Mouse (Mus musculus) spleen, adult 2 months (tissue): ENCODE results near the gene Ptpn7. TPM values are rescaled to one million over a fixed set of nuclear protein-coding genes. Genes with fewer than 3 reads are reported as not detected.
A peak's percentile ranks its signal among the peaks of the same experiment; 100 is the strongest.

Experiments
- DNase-seq, 2 experiments: peaks; one replicate each; pipeline versions ENCODE4 v3.0.0 to v3.0.0-alpha.2; 2012 to 2021; ENCODE audit warnings: low spot score in 2 of 2, low read depth in 1 of 2
- H3K27ac ChIP-seq: fragments of 200-500 bp; 2 replicates; pipeline ENCODE4 v1.5.1; 2012; ENCODE audit warnings: low read length, inconsistent platforms; ENCODE audit not compliant: insufficient read depth
- H3K27me3 ChIP-seq: fragments of 200-500 bp; 2 replicates; pipeline ENCODE4 v1.6.1; 2012; ENCODE audit warnings: mild to moderate bottlenecking, moderate library complexity, low read length, inconsistent platforms; ENCODE audit not compliant: control insufficient read depth, insufficient read depth
- H3K36me3 ChIP-seq: fragments of 200-500 bp; 2 replicates; pipeline ENCODE4 v1.6.1; 2012; ENCODE audit warnings: mild to moderate bottlenecking, low read length, inconsistent platforms; ENCODE audit not compliant: control insufficient read depth, insufficient read depth
- H3K4me1 ChIP-seq: fragments of 200-500 bp; 2 replicates; pipeline ENCODE4 v1.6.1; 2011; ENCODE audit warnings: inconsistent platforms; ENCODE audit not compliant: control insufficient read depth, insufficient read depth, insufficient read length
- H3K4me3 ChIP-seq: fragments of 200-500 bp; 2 replicates; pipeline ENCODE4 v1.5.1; 2011; ENCODE audit warnings: mild to moderate bottlenecking, inconsistent platforms; ENCODE audit not compliant: insufficient read depth, insufficient read length; ENCODE audit errors: extremely low read depth
- CTCF ChIP-seq: fragments of 200-500 bp; IDR thresholded peaks from 2 replicates; pipeline ENCODE4 v1.5.1; 2011; ENCODE audit warnings: mild to moderate bottlenecking, inconsistent platforms; ENCODE audit not compliant: insufficient read depth, insufficient read length, insufficient replicate concordance; ENCODE audit errors: extremely low read depth
- POLR2A ChIP-seq: fragments of 200-500 bp; IDR thresholded peaks from 2 replicates; pipeline ENCODE4 v1.6.1; 2011; ENCODE audit warnings: low read depth, low read length, inconsistent platforms
- WGBS: fragments of 180-500 bp; shearing (Covaris S2); methylation state at CpG from one replicate; pipeline ENCODE4 v1.1.7; 2018; 5-methylcytosine and 5-hydroxymethylcytosine counted together
- polyA plus RNA-seq: library from polyadenylated mRNA; depleted of rRNA; stranded (reverse); fragments of >200 nt; gene quantifications from 2 replicates; pipeline ENCODE4 v1.2.3, GENCODE M21; 2012

Ptpn7 gene
- polyA plus RNA-seq, 1 experiment = 33.4 TPM

GRCm38 (mm10) chr1:135126443-135127027 is 6.0 kb upstream of the Ptpn7 start:
- no peaks in the 10 kb centered on the region for H3K27me3 ChIP-seq
- no peak overlapping the region for H3K27ac ChIP-seq
- H3K4me3 ChIP-seq = no peak overlapping the region
- TF ChIP-seq POLR2A (no peak), CTCF (no peak)
- H3K4me1 ChIP-seq = peaks cover 36% of the 10 kb centered on the region
- DNase-seq = no peak
- no peaks in the 10 kb centered on the region for H3K36me3 ChIP-seq
- 86% methylated on average over 4 of the region's 4 CpGs for WGBS

- Histone ChIP-seq H3K27ac (no peak overlapping the region), H3K4me1 (peaks cover 44% of the 10 kb centered on the region), H3K36me3 (no peaks in the 10 kb centered on the region), H3K4me3 (no peak overlapping the region), H3K27me3 (no peaks in the 10 kb centered on the region)
- DNase-seq = no peak
- 36% methylated on average over 6 of the region's 6 CpGs for WGBS
- TF ChIP-seq CTCF = no peak
- TF ChIP-seq POLR2A = no peak
Observed at GRCm38 (mm10) chr1:135128011-135128441, 4.5 kb upstream of the Ptpn7 start.

DNA sequence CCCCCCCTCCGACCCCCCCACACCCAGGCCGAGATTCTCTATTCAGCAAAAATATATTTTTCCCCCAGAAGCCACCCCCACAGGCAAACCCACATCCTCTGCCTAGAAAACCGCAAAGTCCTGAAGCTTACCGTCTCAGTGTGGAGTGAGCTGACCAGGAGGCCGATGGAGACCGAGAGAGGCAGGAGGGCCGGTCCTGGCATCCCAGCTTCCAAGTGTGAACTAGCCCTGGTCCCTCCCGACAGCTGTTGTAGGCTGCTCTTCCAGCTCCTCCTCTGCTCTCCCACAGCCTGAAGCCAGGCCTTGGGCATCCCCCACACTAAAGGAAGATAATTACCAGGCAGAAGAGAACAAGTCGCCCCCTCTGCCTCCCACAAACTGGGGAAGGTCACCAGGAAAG is 3.5 kb upstream of the Ptpn7 start:
- H3K27ac ChIP-seq = no peak overlapping the region
- 20% methylated on average over 9 of the region's 9 CpGs for WGBS
- DNase-seq = no peak
- peaks cover 50% of the 10 kb centered on the region for H3K4me1 ChIP-seq
- H3K36me3 ChIP-seq = no peaks in the 10 kb centered on the region
- no peaks in the 10 kb centered on the region for H3K27me3 ChIP-seq
- TF ChIP-seq CTCF (no peak), POLR2A (no peak)
- no peak overlapping the region for H3K4me3 ChIP-seq

GRCm38 (mm10) chr1:135129543-135130183 is 2.8 kb upstream of the Ptpn7 start:
- 54% methylated on average over 9 of the region's 9 CpGs for WGBS

DNA sequence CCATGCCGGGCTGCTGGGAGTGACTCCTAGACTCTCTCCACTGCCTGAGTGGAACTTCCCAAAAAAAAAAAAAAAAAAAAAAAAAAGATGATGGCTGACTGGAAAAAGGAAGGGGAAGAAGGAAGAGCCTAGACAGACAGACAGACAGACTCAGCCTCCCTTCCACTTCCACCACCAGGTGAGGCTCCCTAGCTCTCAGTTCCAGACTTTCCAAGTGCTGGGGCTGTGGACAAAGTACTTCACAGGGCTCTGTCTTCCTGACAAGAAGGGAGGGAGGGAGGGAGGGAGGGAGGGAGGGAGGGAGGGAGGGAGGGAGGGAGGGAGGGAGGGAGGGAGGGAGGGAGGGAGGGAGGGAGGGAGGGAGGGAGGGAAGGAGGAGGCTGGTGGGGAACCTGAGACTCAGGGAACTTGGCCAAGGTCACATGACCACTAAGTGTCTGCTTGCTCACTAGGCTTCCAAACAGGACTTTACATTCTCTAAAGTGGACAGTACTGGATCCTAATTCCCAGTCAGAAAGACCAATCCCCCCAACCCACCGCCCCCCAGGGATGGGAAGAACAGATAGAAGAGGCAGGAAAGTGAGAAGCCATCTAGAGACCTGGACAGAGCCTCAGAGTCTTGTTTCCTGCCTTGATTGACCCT is 2.0 kb upstream of the Ptpn7 start:
- H3K4me3 ChIP-seq = peak overlapping the region; percentile 11; the same call in 1 of the 2 replicates
- H3K36me3 ChIP-seq = no peaks in the 10 kb centered on the region
- TF ChIP-seq POLR2A = no peak
- no peak for TF ChIP-seq CTCF
- H3K27ac ChIP-seq = peak overlapping the region; percentile 88
- no peak for DNase-seq
- H3K4me1 ChIP-seq = peaks cover 56% of the 10 kb centered on the region
- WGBS = 23% methylated on average over 2 of the region's 2 CpGs
- H3K27me3 ChIP-seq = no peaks in the 10 kb centered on the region

More at GRCm38 (mm10) chr1:135129543-135130183, 2.8 kb upstream of the Ptpn7 start:
- no peak overlapping the region for H3K4me3 ChIP-seq
- H3K27ac ChIP-seq = no peak overlapping the region
- no peak for DNase-seq
- peaks cover 53% of the 10 kb centered on the region for H3K4me1 ChIP-seq
- H3K36me3 ChIP-seq = no peaks in the 10 kb centered on the region
- no peaks in the 10 kb centered on the region for H3K27me3 ChIP-seq
- TF ChIP-seq POLR2A (no peak), CTCF (no peak)

- Histone ChIP-seq H3K4me1 (peaks cover 56% of the 10 kb centered on the region), H3K36me3 (no peaks in the 10 kb centered on the region; the same call in 1 of the 2 replicates), H3K27me3 (no peaks in the 10 kb centered on the region), H3K27ac (peak overlapping the region; percentile 88), H3K4me3 (peak overlapping the region; percentile 35; the same call in 1 of the 2 replicates)
- DNase-seq = peak in 1 of 2 experiments; percentile 74
- WGBS = 6% methylated on average over 6 of the region's 6 CpGs
- TF ChIP-seq CTCF (no peak), POLR2A (no peak)
Observed at GRCm38 (mm10) chr1:135131034-135131433, 1.5 kb upstream of the Ptpn7 start.
